Mouse (Mus musculus) intestine, embryonic 14.5 days (tissue): ENCODE measurements around the gene Cel. TPM values are rescaled to one million over a fixed set of nuclear protein-coding genes. Genes with fewer than 3 reads are reported as not detected.
A peak's percentile ranks its signal among the peaks of the same experiment; 100 is the strongest.
"Not testable (repeated sequence)": the region's sequence is repeated elsewhere in the genome, so short reads cannot be mapped to it uniquely, and the experiment has no call there.

Source experiments
- ATAC-seq: fragments of 200-750 bp; cut with Nextera tagmentation; replicated peaks from 2 replicates; pipeline ENCODE4 v1.8.0; 2017; ENCODE audit warnings: low read depth, moderate number of reproducible peaks, moderate TSS enrichment, moderate library complexity; ENCODE audit not compliant: low FRiP score, low TSS enrichment
- DNase-seq: peaks from one replicate; pipeline ENCODE4 v3.0.0-alpha.2; 2018; ENCODE audit warnings: low spot score
- H3K27ac ChIP-seq: fragments of 300-500 bp; sonication (generic); 2 replicates; pipeline ENCODE4 v1.5.1; 2014; ENCODE audit warnings: low read depth, mild to moderate bottlenecking, control low read depth
- H3K27me3 ChIP-seq: fragments of 300-500 bp; sonication (generic); replicated peaks from 2 replicates; pipeline ENCODE4 v1.6.1; 2014; ENCODE audit warnings: low read length, control low read depth; ENCODE audit not compliant: control insufficient read depth, insufficient read depth
- H3K36me3 ChIP-seq: fragments of 300-500 bp; sonication (generic); 2 replicates; pipeline ENCODE4 v1.6.1; 2014; ENCODE audit warnings: low read length, control low read depth; ENCODE audit not compliant: control insufficient read depth, insufficient read depth
- H3K4me1 ChIP-seq: fragments of 300-500 bp; sonication (generic); replicated peaks from 2 replicates; pipeline ENCODE4 v1.6.1; 2014; ENCODE audit warnings: low read length, control low read depth, mixed read lengths; ENCODE audit not compliant: control insufficient read depth, insufficient read depth
- H3K4me2 ChIP-seq: fragments of 300-500 bp; sonication (generic); 2 replicates; pipeline ENCODE4 v1.6.1; 2014; ENCODE audit warnings: low read length
- H3K4me3 ChIP-seq: fragments of 300-500 bp; sonication (generic); 2 replicates; pipeline ENCODE4 v1.5.1; 2014; ENCODE audit warnings: low read depth, low read length, control low read depth, mixed read lengths
- H3K9ac ChIP-seq: fragments of 300-500 bp; sonication (generic); 2 replicates; pipeline ENCODE4 v1.6.1; 2014; ENCODE audit warnings: mild to moderate bottlenecking, low read length
- H3K9me3 ChIP-seq: fragments of 300-500 bp; sonication (generic); 2 replicates; pipeline ENCODE4 v1.6.1; 2016; ENCODE audit warnings: low read length, control low read depth; ENCODE audit not compliant: control insufficient read depth
- WGBS: fragments of 180-500 bp; shearing (Covaris S2); extraction: QIAGEN DNeasy Blood & Tissue Kit; methylation state at CpG from one replicate; pipeline ENCODE4 v1.1.7; 2014; 5-methylcytosine and 5-hydroxymethylcytosine counted together
- polyA plus RNA-seq: library from polyadenylated mRNA; unstranded; fragments of >200 nt; fragmentation: Nextera tagmentation; extraction: Ambion mirVana; gene quantifications from 2 replicates; pipeline ENCODE4 v1.2.1, GENCODE M21; 2014

The Cel gene
- polyA plus RNA-seq, 1 experiment from 2014 or later = 67.3 TPM

DNA sequence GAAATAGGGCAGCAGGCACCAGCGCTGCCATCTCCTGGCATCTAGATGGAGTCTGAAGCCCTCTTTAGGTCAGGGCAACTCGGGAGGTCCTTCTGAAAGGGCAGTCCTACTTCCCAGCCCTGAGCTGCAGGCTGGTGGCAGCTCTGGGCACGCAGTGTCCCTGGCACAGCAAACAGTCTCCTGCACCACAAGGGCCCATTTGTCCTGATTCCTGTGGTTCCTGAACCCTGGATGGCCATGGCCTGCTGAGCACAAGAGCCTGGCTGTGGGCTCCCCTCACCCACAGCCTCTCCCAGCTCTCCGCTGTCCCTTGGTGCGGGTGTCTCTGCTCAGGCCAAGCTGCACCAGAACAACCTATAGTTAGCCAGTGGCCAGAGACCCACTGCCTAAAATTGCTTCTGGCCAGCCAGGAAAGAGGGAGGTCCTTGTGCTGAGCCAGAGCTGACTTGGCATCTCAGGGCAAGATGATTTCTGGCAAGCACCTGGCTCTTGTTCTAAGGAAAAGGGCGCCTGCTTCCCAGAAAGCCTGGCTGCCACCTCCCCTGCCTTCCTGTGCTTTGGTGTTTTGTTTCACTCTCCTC, 41.5 kb downstream of the Cel start:
- no peak for DNase-seq
- WGBS = 82% methylated on average over 6 of the region's 6 CpGs
- Histone ChIP-seq H3K9me3 (no peaks in the 10 kb centered on the region), H3K4me2 (no peak overlapping the region), H3K4me3 (no peak overlapping the region), H3K4me1 (peaks cover 36% of the 10 kb centered on the region), H3K27me3 (no peaks in the 10 kb centered on the region), H3K36me3 (no peaks in the 10 kb centered on the region), H3K9ac (no peak overlapping the region), H3K27ac (no peak overlapping the region)
- ATAC-seq = no peak

GRCm38 (mm10) chr2:28520581-28520980, 42.6 kb downstream of the Cel start:
- ATAC-seq (no peak), DNase-seq (no peak)
- no peak overlapping the region for H3K27ac ChIP-seq
- 73% methylated on average over 5 of the region's 5 CpGs for WGBS
- H3K4me3 ChIP-seq = no peak overlapping the region
- H3K36me3 ChIP-seq = no peaks in the 10 kb centered on the region
- no peaks in the 10 kb centered on the region for H3K27me3 ChIP-seq
- no peak overlapping the region for H3K4me2 ChIP-seq
- peaks cover 25% of the 10 kb centered on the region for H3K4me1 ChIP-seq
- no peak overlapping the region for H3K9ac ChIP-seq
- no peaks in the 10 kb centered on the region for H3K9me3 ChIP-seq

DNA sequence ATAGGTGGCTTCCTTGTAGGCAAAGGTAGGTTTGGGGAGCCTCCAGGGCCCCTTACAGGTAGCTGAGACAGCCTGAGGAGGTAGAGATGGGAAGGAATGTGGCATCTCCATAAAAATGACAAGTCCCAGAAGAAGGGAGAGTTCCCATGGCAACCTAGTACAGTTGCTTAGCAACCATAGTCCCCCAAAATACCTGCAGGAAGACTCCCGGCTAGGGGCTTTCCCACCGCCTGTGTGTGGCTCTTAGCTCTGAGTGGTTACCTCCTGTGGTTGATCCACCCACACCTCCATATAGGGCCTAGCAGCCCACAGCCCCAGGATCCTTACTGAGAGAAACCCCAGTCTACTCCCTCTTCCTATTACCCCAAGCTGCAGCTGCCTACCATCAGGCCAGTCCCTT, 45.0 kb downstream of the Cel start:
- H3K4me2 ChIP-seq = no peak overlapping the region
- no peaks in the 10 kb centered on the region for H3K9me3 ChIP-seq
- H3K27ac ChIP-seq = no peak overlapping the region
- DNase-seq = no peak
- no peak overlapping the region for H3K4me3 ChIP-seq
- peaks cover 9% of the 10 kb centered on the region for H3K4me1 ChIP-seq
- H3K36me3 ChIP-seq = no peaks in the 10 kb centered on the region
- no peaks in the 10 kb centered on the region for H3K27me3 ChIP-seq
- no peak for ATAC-seq
- WGBS = 21% methylated on average over 2 of the region's 2 CpGs
- no peak overlapping the region for H3K9ac ChIP-seq

DNA sequence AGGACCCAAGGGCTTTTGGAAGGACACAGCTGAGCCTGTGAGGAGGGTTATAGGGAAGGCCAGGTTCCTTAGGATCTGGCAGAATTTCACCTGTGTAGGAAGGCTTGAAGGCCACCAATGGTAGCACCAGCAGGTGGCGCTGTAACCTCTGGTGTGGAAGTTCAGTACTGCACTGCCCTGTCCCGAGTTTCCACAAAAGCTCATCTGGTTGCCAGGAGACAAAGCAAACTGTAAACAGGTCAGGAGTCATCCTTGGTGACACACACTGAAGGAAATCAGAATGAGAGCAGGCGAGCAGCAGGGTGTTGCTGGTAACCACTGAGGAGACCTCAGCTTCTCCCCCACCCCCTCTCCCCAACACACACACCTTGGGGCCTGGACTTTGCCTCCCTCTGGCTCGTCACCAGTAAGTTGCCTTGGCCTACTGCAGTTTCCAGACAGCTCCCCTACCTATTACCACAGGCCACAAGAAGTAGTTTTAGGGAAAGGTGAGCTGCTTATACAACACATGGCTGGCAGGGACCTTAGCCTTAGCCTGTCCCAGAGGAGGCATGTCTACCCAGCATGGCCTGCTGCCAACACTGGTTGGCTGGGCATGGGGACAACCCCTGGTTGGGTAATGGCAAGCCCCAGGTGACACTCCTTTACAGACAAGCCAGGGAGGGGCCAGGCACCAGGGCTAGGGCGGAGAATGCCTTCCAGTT, 45.8 kb downstream of the Cel start:
- WGBS = 42% methylated on average over 5 of the region's 5 CpGs
- Histone ChIP-seq H3K27me3 (no peaks in the 10 kb centered on the region), H3K27ac (peak overlapping the region; percentile 28), H3K9ac (no peak overlapping the region), H3K36me3 (no peaks in the 10 kb centered on the region), H3K9me3 (no peaks in the 10 kb centered on the region), H3K4me3 (no peak overlapping the region), H3K4me1 (peaks cover 9% of the 10 kb centered on the region), H3K4me2 (no peak overlapping the region)
- DNase-seq = peak; percentile 82
- ATAC-seq = peak; percentile 20; the same call in 1 of the 2 replicates

- H3K36me3 ChIP-seq = no peaks in the 10 kb centered on the region
- no peaks in the 10 kb centered on the region for H3K9me3 ChIP-seq
- WGBS = 20% methylated on average over 5 of the region's 5 CpGs
- H3K9ac ChIP-seq = peak overlapping the region; percentile 83; the same call in 1 of the 2 replicates
- ATAC-seq = no peak
- DNase-seq = peak; percentile 95
- no peaks in the 10 kb centered on the region for H3K27me3 ChIP-seq
- peaks cover 9% of the 10 kb centered on the region for H3K4me1 ChIP-seq
- peak overlapping the region; percentile 75; the same call in 1 of the 2 replicates for H3K4me3 ChIP-seq
- H3K27ac ChIP-seq = no peak overlapping the region
- H3K4me2 ChIP-seq = peak overlapping the region; percentile 95
Observed at GRCm38 (mm10) chr2:28514489-28514888, 48.7 kb downstream of the Cel start.

DNA sequence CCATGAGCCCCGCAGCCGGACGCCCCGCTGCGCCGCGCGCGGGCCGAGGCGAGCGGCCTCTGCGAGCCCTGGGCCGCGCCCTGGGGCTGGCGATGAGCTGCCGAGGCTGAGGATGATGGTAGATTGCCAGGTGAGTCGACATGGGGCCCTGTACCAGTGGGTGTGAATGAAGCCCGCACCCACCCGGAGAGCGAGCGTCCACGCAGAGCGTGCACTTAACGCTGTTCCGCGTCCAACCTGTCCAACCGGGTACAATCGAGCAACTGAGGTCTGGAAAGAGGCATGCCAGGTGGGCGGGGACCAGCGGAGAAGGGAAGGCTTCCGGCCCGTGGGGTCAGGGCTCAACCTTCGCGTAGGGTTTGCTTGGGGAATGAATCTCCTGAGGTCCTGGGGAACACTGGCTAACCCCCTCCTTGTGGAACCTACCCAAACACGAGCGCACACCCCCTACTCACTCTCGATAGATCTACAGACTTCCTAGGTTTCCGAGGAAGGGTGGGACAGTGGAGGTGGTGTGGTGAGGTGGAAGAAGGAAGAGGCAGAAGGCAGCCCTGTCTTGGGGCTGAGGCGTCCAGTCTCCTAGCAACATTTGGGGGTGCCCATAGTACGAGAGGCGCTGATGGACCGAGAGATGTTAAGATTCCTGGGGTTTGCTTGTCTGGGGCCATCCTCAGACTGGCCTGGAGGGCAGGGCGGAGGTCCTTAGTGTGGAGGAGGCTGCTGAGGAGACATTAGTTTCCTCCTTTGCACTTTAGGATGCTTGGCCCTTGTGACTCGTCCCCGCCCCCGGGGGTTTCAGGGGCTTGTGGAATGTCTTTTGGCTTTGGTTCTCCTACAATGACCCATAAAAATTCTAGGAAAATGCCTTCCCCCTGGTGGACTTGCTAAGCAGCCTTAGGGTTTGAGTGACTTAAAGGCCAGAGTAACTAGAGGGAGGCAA, 49.5 kb downstream of the Cel start:
- ATAC-seq (peak; percentile 32; the same call in 1 of the 2 replicates), DNase-seq (peak; percentile 81)
- Histone ChIP-seq H3K4me1 (peaks cover 9% of the 10 kb centered on the region), H3K27ac (peak overlapping the region; percentile 65), H3K4me3 (peak overlapping the region; percentile 75), H3K9ac (peak overlapping the region; percentile 83), H3K27me3 (no peaks in the 10 kb centered on the region), H3K9me3 (no peaks in the 10 kb centered on the region), H3K36me3 (no peaks in the 10 kb centered on the region), H3K4me2 (peak overlapping the region; percentile 95)
- 4% methylated on average over 47 of the region's 47 CpGs for WGBS

GRCm38 (mm10) chr2:28512798-28513401, 50.3 kb downstream of the Cel start, which contains the start of gene Ralgds:
Gene Ralgds, plus strand, starts transcription at chr2:28513125.
- Histone ChIP-seq H3K4me2 (peak within 1 kb of the TSS; percentile 95), H3K36me3 (no peaks in the 10 kb centered on the region), H3K27ac (peak within 1 kb of the TSS; percentile 65), H3K4me1 (peaks cover 6% of the 10 kb centered on the region), H3K9ac (peak within 1 kb of the TSS; percentile 83), H3K9me3 (no peaks in the 10 kb centered on the region), H3K4me3 (peak within 1 kb of the TSS; percentile 75), H3K27me3 (no peaks in the 10 kb centered on the region)
- peak; percentile 73 for DNase-seq
- peak; percentile 66 for ATAC-seq
- WGBS = under 1% methylated on average over 50 of the region's 71 CpGs

GRCm38 (mm10) chr2:28511600-28511999, 51.6 kb downstream of the Cel start:
- H3K4me1 ChIP-seq, H3K27ac ChIP-seq, H3K9me3 ChIP-seq, H3K4me2 ChIP-seq, H3K27me3 ChIP-seq, ATAC-seq, H3K36me3 ChIP-seq, H3K9ac ChIP-seq, H3K4me3 ChIP-seq, DNase-seq: not testable (repeated sequence)
- WGBS = 53% methylated on average over 5 of the region's 5 CpGs
